In genomic region chr4:119976428-119977168, GRCm38 (mm10) we compare ENCODE assay signal across 19 mouse cellular contexts.
DNase-seq lines count a peak whose midpoint lies in the region; ATAC-seq and TF ChIP-seq lines count a peak whose summit lies in the region.
"Had no signal": no experiment of that assay in that cellular context is flagged by ENCODE, and none has a peak within 500 bp of the region (broad histone marks: within the 10 kb centered on the region; RNA-seq: fewer than 3 reads in every experiment).

No protein-coding gene starts in this region.

- H3K4me1 ChIP-seq in hindbrain, embryonic 12.5 days: peaks cover 19% of the 10 kb centered on the region
- H3K4me1 ChIP-seq in hindbrain, postnatal 0 days (ENCODE audit: insufficient read depth, low read length): 0 out of 2 replicates have a peak, but pooled peaks cover 3% of the 10 kb centered on the region
- H3K4me1 ChIP-seq in neural tube, embryonic 12.5 days: peaks cover 21% of the 10 kb centered on the region; the same call in 1 of the 2 replicates
- peaks cover 12% of the 10 kb centered on the region; the same call in 1 of the 2 replicates for H3K4me1 ChIP-seq in neural tube, embryonic 14.5 days (ENCODE audit: control insufficient read depth, insufficient read depth, low read length)

- H3K4me3 ChIP-seq in hindbrain, embryonic 12.5 days: no peak overlapping the region
- H3K4me3 ChIP-seq in hindbrain, postnatal 0 days (ENCODE audit: low read length): no peak overlapping the region
- no peak overlapping the region for H3K4me3 ChIP-seq in neural tube, embryonic 12.5 days
- H3K4me3 ChIP-seq in neural tube, embryonic 14.5 days (ENCODE audit: low read depth, low read length): no peak overlapping the region
- H3K4me3 ChIP-seq: gastrocnemius, adult 2 months; limb, embryonic 15.5 days had no signal

- H3K36me3 ChIP-seq in hindbrain, embryonic 12.5 days: no peaks in the 10 kb centered on the region
- no peaks in the 10 kb centered on the region for H3K36me3 ChIP-seq in hindbrain, postnatal 0 days (ENCODE audit: insufficient read depth, low read length)
- no peaks in the 10 kb centered on the region for H3K36me3 ChIP-seq in neural tube, embryonic 12.5 days
- H3K36me3 ChIP-seq in neural tube, embryonic 14.5 days (ENCODE audit: control insufficient read depth, insufficient read depth, low read length): no peaks in the 10 kb centered on the region
- H3K36me3 ChIP-seq: limb, embryonic 15.5 days had no signal

- ATAC-seq in hindbrain, embryonic 12.5 days (ENCODE audit: low FRiP score): peak; percentile 63
- no peak for ATAC-seq in hindbrain, postnatal 0 days
- ATAC-seq in neural tube, embryonic 12.5 days (ENCODE audit: low FRiP score, low read depth): peak; percentile 67; the same call in 1 of the 2 replicates
- ATAC-seq in neural tube, embryonic 14.5 days (ENCODE audit: low read depth): peak; percentile 68; the same call in 1 of the 2 replicates
- ATAC-seq: activated CD4-positive, CD25-positive, alpha-beta regulatory T cell, adult 4 months had no signal

- 15% methylated on average over 3 of the region's 3 CpGs for WGBS in hindbrain, embryonic 12.5 days
- WGBS in hindbrain, postnatal 0 days: 17% methylated on average over 3 of the region's 3 CpGs
- 14% methylated on average over 3 of the region's 3 CpGs for WGBS in neural tube, embryonic 12.5 days
- 4% methylated on average over 2 of the region's 3 CpGs for whole genome bisulfite sequencing in neural tube, embryonic 14.5 days

- no peak for TF ChIP-seq CTCF in hindbrain, postnatal 0 days (IDR thresholded peaks at IDR 0.05; ENCODE audit: low read depth)

- no peaks in the 10 kb centered on the region for H3K9me3 ChIP-seq in hindbrain, embryonic 12.5 days (replicated peaks)
- H3K9me3 ChIP-seq in hindbrain, postnatal 0 days (ENCODE audit: low read length): no peaks in the 10 kb centered on the region
- no peaks in the 10 kb centered on the region for H3K9me3 ChIP-seq in neural tube, embryonic 12.5 days
- no peaks in the 10 kb centered on the region for H3K9me3 ChIP-seq in neural tube, embryonic 14.5 days (ENCODE audit: control insufficient read depth, low read length)
- H3K9me3 ChIP-seq: limb, embryonic 15.5 days had no signal

- H3K9ac ChIP-seq in hindbrain, embryonic 12.5 days: 0 out of 2 replicates have a peak overlapping the region, but pooled peaks have one; percentile 0
- no peak overlapping the region for H3K9ac ChIP-seq in hindbrain, postnatal 0 days (replicated peaks; ENCODE audit: low read length)
- no peak overlapping the region for H3K9ac ChIP-seq in neural tube, embryonic 12.5 days
- H3K9ac ChIP-seq in neural tube, embryonic 14.5 days (replicated peaks; ENCODE audit: low read depth, low read length): no peak overlapping the region
- H3K9ac ChIP-seq: limb, embryonic 15.5 days had no signal

- no peak for DNase-seq in hindbrain, postnatal 0 days (ENCODE audit: low spot score)
- DNase-seq in neural tube, embryonic 10.5 days (ENCODE audit: extremely low spot score, low spot score): no peak
- DNase-seq in embryo, embryonic 10.5 days (ENCODE audit: low spot score): peak; percentile 35
- no peak for DNase-seq in kidney, postnatal 14 days
- DNase-seq: adrenal gland, postnatal 36 days; cerebellum, adult 9-11 months; gastrocnemius, adult 2 months; heart, postnatal 10 days; layer of hippocampus, adult 9-11 months; lung, adult 2 months; lung, postnatal 4 days; right cerebral cortex, postnatal 25 days; thymus, adult 2 months had no signal

- H3K27ac ChIP-seq in hindbrain, embryonic 12.5 days: 0 out of 2 replicates have a peak overlapping the region, but pooled peaks have one; percentile 40
- H3K27ac ChIP-seq in hindbrain, postnatal 0 days: no peak overlapping the region
- H3K27ac ChIP-seq in neural tube, embryonic 12.5 days: no peak overlapping the region
- H3K27ac ChIP-seq in neural tube, embryonic 14.5 days (ENCODE audit: low read depth, low read length): no peak overlapping the region
- H3K27ac ChIP-seq: gastrocnemius, adult 2 months; kidney, postnatal 0 days; limb, embryonic 15.5 days had no signal

- peaks cover 1% of the 10 kb centered on the region; the same call in 1 of the 2 replicates for H3K27me3 ChIP-seq in hindbrain, embryonic 12.5 days
- H3K27me3 ChIP-seq in hindbrain, postnatal 0 days (ENCODE audit: insufficient read depth, low read length): no peaks in the 10 kb centered on the region
- no peaks in the 10 kb centered on the region for H3K27me3 ChIP-seq in neural tube, embryonic 12.5 days (replicated peaks)
- no peaks in the 10 kb centered on the region for H3K27me3 ChIP-seq in neural tube, embryonic 14.5 days (ENCODE audit: control insufficient read depth, insufficient read depth, low read length)

- no peak overlapping the region for H3K4me2 ChIP-seq in hindbrain, embryonic 12.5 days (replicated peaks)
- no peak overlapping the region for H3K4me2 ChIP-seq in hindbrain, postnatal 0 days (ENCODE audit: low read depth, low read length)
- H3K4me2 ChIP-seq in neural tube, embryonic 12.5 days (replicated peaks): no peak overlapping the region
- no peak overlapping the region for H3K4me2 ChIP-seq in neural tube, embryonic 14.5 days (ENCODE audit: low read depth, low read length)
- H3K4me2 ChIP-seq: limb, embryonic 15.5 days had no signal
